Mouse (Mus musculus) myocyte (in vitro differentiated cells): ENCODE measurements at regions not wholly inside any gene's neighbourhood (a gene's known extent, or its start where the extent isn't known, plus 50 kb on each side); places are given as distances from the start of the nearest gene placed in this dataset.

Experiments used
- CEBPB ChIP-seq: IDR thresholded peaks from 2 replicates; pipeline ENCODE4 v1.6.1; 2011; ENCODE audit warnings: mild to moderate bottlenecking, moderate library complexity; ENCODE audit not compliant: poor library complexity, insufficient read depth, severe bottlenecking
- E2F4 ChIP-seq: IDR thresholded peaks from one replicate; pipeline ENCODE4 v1.6.1; 2011; ENCODE audit warnings: mild to moderate bottlenecking, control low read depth, moderate library complexity; ENCODE audit not compliant: insufficient read depth
- MAX ChIP-seq: IDR thresholded peaks from one replicate; pipeline ENCODE4 v1.6.1; 2011; ENCODE audit warnings: low read depth, mild to moderate bottlenecking, control low read depth
- MYOD1 ChIP-seq, 3 experiments: IDR thresholded peaks; one replicate each; pipeline ENCODE4 v1.6.1; 2011; ENCODE audit warnings: control low read depth in 2 of 3, low read depth in 2 of 3, mild to moderate bottlenecking in 2 of 3, moderate library complexity in 1 of 3; ENCODE audit not compliant: insufficient read length in 2 of 3, control insufficient read depth in 1 of 3
- MYOG ChIP-seq, 3 experiments: IDR thresholded peaks; one replicate each; pipeline ENCODE4 v1.6.1; 2011; ENCODE audit warnings: control low read depth in 2 of 3, low read depth in 2 of 3, mild to moderate bottlenecking in 2 of 3; ENCODE audit not compliant: insufficient read length in 2 of 3, control insufficient read depth in 1 of 3, insufficient read depth in 1 of 3
- POLR2A ChIP-seq: IDR thresholded peaks from one replicate; pipeline ENCODE4 v1.6.1; 2011; ENCODE audit warnings: low read depth, mild to moderate bottlenecking, control low read depth, moderate library complexity; ENCODE audit not compliant: insufficient read length
- POLR2AphosphoS2 ChIP-seq: IDR thresholded peaks from one replicate; pipeline ENCODE4 v1.6.1; 2011; ENCODE audit warnings: low read depth, control low read depth; ENCODE audit not compliant: insufficient read length
- REST ChIP-seq: IDR thresholded peaks from one replicate; pipeline ENCODE4 v1.6.1; 2011; ENCODE audit warnings: mild to moderate bottlenecking, control low read depth, moderate library complexity; ENCODE audit not compliant: insufficient read depth, insufficient read length
- SRF ChIP-seq: IDR thresholded peaks from one replicate; pipeline ENCODE4 v1.6.1; 2011; ENCODE audit warnings: low read depth; ENCODE audit not compliant: control insufficient read depth, insufficient read length
- TCF12 ChIP-seq: IDR thresholded peaks from one replicate; pipeline ENCODE4 v1.6.1; 2011; ENCODE audit warnings: mild to moderate bottlenecking, control low read depth; ENCODE audit not compliant: poor library complexity, insufficient read depth, severe bottlenecking
- TCF3 ChIP-seq: IDR thresholded peaks from one replicate; pipeline ENCODE4 v1.6.1; 2011; ENCODE audit warnings: low read depth, control low read depth; ENCODE audit not compliant: insufficient read length
- USF1 ChIP-seq: IDR thresholded peaks from one replicate; pipeline ENCODE4 v1.6.1; 2011; ENCODE audit warnings: low read depth, mild to moderate bottlenecking, control low read depth, moderate library complexity

- no peak for TF ChIP-seq POLR2A
- TF ChIP-seq USF1, result no peak
- TF ChIP-seq MYOG (IDR thresholded peaks at IDR 0.05; ENCODE audit: control insufficient read depth in 1 of 3, insufficient read depth in 1 of 3, insufficient read length in 2 of 3, low read depth in 2 of 3), result no peak
- no peak for TF ChIP-seq POLR2AphosphoS2
- TF ChIP-seq REST, result no peak
- no peak for TF ChIP-seq TCF3
- no peak for TF ChIP-seq TCF12
- TF ChIP-seq E2F4, result no peak
- TF ChIP-seq MAX, result no peak
- TF ChIP-seq CEBPB, result peak; percentile 76
- TF ChIP-seq MYOD1 (IDR thresholded peaks at IDR 0.05; ENCODE audit: control insufficient read depth in 1 of 3, insufficient read length in 2 of 3, low read depth in 2 of 3), result no peak
- TF ChIP-seq SRF, result no peak
These were observed 1195.3 kb upstream of the Cited2 start for GRCm38 (mm10) chr10:16527693-16528092.
